Mouse (Mus musculus): ENCODE measurements around the gene Etl4.
"Not testable (repeated sequence)": the region's sequence is repeated elsewhere in the genome, so short reads cannot be mapped to it uniquely, and the experiment has no call there.

The Etl4 gene

GRCm38 (mm10) chr2:20167073-20167472 is 257.5 kb downstream of the Etl4 start:
- DNase-seq (ENCODE audit: extremely low spot score, low spot score), result no peak

DNA sequence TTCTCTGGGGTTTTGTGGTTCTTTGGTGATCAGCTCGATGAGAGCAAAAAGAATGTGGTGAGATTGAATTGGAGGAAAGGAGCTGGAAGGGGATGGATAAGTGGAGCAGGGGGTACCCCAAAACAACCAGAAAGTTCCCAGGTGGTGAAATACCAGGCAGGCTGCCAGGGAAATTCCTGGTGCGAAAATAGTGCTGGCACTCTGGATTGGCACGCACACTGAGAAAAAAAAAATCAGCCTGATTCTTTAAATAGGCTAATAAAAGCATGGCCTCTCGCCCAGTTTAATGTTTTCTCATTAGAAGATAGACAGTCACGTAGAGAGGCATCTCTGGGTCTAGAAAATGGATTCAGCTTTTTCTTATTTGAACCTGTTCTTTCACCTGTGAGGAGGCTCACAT is 258.0 kb downstream of the Etl4 start:
- DNase-seq (ENCODE audit: extremely low spot score, low spot score), result no peak

DNA sequence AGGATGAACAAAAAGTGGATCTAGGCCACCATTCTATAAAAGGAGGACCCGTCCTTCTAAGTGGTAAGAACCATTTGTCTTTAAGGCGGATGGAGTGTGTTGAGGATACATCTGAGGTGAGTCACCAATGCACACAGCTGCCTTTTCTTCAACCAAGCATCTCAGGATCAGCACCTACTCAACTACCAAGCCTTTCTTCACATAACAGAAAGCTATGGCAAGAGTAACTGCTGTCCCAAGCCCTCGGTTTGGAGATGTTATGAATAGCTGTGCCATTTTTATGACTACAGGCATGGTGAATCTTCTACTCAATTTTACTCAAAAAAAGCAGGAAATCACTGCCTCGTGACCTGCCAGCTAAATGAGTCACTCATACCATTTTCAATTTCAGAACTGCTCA is 258.6 kb downstream of the Etl4 start:
- no peak for DNase-seq (ENCODE audit: extremely low spot score, low spot score)

- DNase-seq (ENCODE audit: extremely low spot score, low spot score), result not testable (repeated sequence)
These were observed 267.0 kb downstream of the Etl4 start for GRCm38 (mm10) chr2:20176456-20177184.

DNA sequence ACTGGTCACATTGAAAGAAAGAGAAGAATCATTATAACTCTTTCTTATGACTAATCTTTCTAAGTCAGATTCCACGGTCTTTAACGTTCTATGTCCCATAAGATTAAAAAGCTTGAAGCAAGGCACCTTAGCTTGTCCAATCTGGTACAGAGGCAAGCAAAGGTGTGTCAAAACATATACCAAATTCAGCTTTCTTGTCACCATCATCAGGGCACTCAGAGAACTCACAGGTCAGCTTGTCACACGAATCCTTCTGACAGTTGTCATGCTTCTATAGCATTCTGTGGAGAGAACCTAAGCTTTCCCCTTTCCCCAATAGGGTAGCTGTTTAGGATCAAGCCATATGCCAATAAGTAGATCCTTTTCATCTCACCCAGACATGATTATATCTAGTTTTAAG is 267.7 kb downstream of the Etl4 start:
- not testable (repeated sequence) for DNase-seq (ENCODE audit: extremely low spot score, low spot score)

DNA sequence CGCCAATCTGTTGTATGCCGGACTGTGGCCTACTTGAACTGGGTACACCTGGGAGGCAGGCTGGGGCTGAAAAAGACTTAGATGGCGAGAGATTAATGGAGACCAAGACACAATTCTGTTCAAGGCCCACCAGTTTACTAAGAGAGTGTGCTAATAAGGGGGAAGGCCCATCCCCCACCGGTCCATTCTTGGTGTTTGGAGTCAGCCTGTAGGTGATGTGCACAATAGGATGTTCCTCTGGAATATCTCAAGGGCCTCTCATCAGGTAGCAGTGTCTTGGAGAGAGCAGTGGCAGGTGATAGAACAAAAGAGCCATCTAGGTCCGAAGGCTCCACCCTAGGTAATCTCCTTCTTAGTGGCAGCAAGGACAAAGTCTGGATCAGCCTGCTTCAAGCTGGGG is 271.0 kb downstream of the Etl4 start:
- DNase-seq (ENCODE audit: extremely low spot score, low spot score), result not testable (repeated sequence)

- DNase-seq (ENCODE audit: extremely low spot score, low spot score), result not testable (repeated sequence)
These were observed 277.6 kb downstream of the Etl4 start for GRCm38 (mm10) chr2:20187223-20187622.

DNA sequence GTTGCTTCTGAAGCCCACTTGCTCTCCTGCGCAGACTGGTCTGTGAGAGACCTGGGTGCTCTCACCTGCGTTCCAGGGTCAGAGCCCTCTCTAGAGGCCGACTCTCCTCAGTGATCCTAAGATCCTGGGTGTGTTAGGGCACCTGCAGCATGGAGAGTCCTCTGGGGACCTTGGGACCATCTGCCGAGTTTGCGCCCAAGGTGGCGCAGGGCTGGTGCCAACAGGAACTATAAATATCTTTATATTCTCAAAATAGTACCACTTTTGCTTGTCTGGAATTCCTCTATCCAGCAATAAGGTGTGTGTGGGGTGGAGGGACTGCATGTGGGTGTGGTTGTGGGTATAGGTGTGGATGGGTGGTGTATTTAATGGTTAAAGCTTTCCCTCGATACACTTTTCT is 293.4 kb downstream of the Etl4 start:
- DNase-seq (ENCODE audit: extremely low spot score, low spot score), result no peak

DNA sequence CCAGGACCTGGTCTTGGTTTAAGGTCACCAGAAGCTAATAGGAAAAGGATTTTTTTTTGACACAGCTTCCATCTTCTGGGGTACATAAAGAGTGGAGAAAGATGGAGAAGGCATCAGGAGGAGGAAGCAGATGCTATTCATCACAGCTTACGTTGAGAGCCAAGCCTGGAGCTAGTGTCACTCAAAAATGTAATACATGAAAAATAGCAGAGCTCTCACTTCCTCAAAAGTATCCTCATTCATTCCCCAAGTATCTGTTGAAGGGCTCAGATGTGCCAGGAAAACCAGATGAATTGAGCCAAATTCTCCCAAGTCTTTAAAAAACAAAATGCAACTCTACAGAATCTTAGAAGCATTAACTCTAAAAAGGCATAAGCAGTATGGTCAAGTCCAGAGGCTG is 297.1 kb downstream of the Etl4 start:
- DNase-seq (ENCODE audit: extremely low spot score, low spot score), result no peak

GRCm38 (mm10) chr2:20208683-20209194 is 299.2 kb downstream of the Etl4 start:
- no peak for DNase-seq (ENCODE audit: extremely low spot score, low spot score)

DNA sequence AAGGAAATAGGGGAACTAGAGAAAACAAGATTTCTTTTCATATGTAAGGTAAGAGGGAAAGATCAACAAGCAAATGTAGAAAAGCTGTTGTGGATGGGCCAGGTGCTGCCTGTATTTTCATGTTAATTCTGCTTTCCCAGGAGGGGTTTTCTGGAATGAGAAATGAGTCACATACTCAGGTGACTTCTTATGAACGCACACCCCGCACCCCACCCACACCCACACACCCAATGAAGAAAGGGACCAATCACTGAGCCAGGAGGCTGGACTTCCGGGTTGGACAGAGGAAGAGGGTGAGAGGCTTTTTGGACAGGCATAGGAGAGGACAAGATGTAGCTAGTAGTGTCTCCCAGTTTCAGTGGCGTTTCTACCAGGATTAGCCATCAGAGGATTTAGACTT is 299.8 kb downstream of the Etl4 start:
- no peak for DNase-seq (ENCODE audit: extremely low spot score, low spot score)

DNA sequence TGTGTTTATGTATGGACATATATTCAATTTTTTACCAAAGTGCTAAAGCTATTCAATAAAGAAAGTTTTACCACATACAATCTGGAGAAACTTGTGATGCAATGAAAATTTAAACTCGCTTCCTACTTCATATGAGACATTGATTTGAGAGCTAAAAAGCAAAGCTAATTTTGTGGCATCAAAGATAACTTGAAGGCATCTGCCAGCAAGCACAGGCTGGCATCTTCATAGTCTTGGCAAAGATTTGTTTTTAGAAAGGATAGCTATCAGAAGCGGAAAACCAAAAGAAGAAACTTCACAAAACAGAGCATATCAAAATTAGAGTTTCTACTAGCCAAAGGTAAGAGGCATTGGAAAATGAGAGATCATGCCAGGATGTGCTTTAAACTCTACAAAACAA is 306.7 kb downstream of the Etl4 start:
- no peak for DNase-seq (ENCODE audit: extremely low spot score, low spot score)

DNA sequence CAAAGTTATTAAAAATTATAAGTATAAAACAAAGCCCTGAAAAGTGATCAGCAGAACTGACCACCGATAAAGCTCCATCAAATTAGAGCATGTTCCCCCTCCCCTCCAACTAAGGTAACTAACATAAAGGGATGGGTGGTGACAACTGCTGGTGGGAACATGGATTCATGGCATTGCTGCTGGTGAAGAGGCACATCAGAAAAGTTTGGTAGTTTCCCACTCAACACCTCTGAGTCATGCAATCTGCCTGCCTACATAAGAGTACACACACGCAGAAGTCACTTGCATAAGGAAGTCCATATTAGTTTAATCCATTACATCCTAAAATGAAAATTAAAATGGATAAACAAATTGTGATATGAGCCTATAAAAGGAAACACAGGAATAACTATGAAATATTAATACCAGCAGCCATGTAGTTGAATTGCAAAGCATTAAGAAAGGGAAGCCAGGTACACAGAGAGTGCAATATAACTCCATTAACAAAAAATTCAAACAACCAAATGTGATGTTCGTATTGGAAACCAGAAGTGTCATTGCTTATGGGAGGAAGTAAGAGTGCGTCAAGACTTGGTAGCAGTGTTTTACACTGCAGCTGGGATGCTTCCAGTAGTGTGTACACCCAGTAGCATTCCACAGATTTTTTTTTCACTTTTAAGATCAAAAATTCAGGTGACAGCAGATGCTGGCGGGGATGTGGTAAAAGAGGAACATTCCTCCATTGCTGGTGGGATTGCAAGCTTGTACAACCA is 307.3 kb downstream of the Etl4 start:
- DNase-seq (ENCODE audit: extremely low spot score, low spot score), result no peak

GRCm38 (mm10) chr2:20231371-20231770 is 321.8 kb downstream of the Etl4 start:
- DNase-seq (ENCODE audit: extremely low spot score, low spot score), result peak; percentile 23

DNA sequence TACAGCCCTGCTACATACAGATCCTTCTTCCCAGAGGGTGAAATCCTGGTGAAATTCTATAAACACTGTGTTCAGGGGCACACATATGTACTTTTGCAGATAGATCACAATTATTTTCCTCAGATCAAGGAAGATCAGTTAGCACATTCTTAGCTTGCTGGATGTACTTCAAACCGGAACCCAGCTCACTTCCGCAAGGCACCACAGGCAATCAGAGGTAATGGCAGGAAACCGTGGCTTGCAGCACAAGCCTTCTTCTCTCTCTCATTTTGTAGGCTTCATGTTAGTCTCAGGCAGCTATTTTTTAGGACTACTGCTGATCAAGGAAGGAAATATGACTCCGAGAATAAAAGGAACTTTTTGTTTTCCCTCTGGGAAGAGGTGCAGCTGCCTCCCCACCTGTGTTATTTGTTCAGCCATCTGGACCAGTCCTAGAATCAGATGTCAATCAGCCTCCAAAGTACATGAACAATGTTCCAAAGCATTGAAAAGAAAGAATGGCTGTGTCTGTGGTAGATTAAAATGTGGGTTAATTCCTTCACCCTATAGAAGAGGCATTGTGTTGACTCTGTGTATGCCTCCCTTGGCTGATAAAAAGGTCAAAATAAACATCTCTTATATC is 338.6 kb downstream of the Etl4 start:
- no peak for DNase-seq (ENCODE audit: extremely low spot score, low spot score)

GRCm38 (mm10) chr2:20249403-20249802 is 339.8 kb downstream of the Etl4 start:
- no peak for DNase-seq (ENCODE audit: extremely low spot score, low spot score)

GRCm38 (mm10) chr2:20276124-20276523 is 366.5 kb downstream of the Etl4 start:
- peak; percentile 60 for DNase-seq (ENCODE audit: extremely low spot score, low spot score)

GRCm38 (mm10) chr2:20281903-20282302 is 372.3 kb downstream of the Etl4 start:
- no peak for DNase-seq (ENCODE audit: extremely low spot score, low spot score)

DNA sequence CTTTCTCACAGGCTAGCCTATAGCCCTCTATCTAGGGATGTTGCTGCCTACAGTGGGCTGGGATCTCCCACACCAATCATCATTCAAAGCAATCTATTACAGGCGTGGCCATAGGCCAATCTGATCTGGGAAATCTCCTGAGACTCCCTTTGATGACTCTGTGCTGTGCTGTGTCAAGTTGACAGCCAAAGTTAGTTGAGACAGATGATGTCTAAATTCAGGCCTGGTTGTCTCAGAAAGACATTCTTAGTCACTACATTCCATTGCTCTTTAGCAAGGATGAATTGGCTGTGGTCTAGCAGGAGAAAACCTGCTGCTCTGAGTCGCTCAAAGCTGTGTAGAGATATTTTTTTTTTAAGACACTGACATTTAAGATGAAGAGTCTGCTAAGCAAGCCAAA is 374.8 kb downstream of the Etl4 start:
- no peak for DNase-seq (ENCODE audit: extremely low spot score, low spot score)

DNA sequence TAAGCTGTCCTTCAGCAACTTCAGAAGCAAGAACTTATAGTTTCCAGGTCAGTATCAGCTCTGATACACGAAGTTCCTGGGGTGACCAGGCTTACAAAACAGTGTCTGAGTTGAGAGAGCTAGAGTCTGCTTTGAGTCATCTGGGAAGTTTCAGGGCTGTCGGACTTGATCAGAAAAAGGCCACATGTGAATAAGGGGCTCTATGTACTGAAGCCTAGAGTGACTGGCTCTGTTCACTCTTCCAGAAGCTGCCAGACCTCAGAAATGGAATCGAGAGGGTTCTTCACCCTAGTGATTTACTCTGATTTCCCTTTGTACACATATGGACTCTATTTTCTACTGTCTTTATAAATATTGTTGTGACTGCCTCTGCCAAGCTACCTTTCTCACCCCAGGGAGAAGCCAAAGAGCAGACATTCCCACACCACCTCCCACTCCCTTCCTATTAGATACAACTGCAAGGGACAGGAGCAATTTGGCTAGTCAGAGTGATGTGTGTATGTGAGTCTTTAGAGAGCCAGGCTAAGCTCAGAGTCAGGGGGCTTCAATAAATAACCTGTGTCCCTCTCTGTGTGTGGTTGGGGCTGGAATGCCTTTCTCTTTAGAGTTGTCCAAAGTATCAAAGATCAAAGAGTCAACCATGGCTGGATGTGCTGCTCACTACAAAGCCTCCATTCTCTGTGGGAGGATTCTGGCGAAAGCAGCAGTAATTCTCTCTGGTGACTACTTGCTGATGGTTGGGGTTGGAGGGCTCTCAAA is 381.6 kb downstream of the Etl4 start:
- DNase-seq (ENCODE audit: extremely low spot score, low spot score), result peak; percentile 31

- no peak for DNase-seq (ENCODE audit: extremely low spot score, low spot score)
These were observed 382.1 kb downstream of the Etl4 start for GRCm38 (mm10) chr2:20291741-20292110.

GRCm38 (mm10) chr2:20293336-20293735 is 383.8 kb downstream of the Etl4 start:
- DNase-seq (ENCODE audit: extremely low spot score, low spot score), result no peak
